Mouse (Mus musculus) lung, embryonic 15.5 days (tissue): ENCODE results near the gene Bank1. TPM values are rescaled to one million over a fixed set of nuclear protein-coding genes. Genes with fewer than 3 reads are reported as not detected.

ENCODE experiments used
- ATAC-seq: fragments of 200-750 bp; cut with Nextera tagmentation; 2 replicates; pipeline ENCODE4 v1.8.0; 2017; ENCODE audit warnings: moderate number of reproducible peaks, borderline replicate concordance; ENCODE audit not compliant: low FRiP score, low TSS enrichment; ENCODE audit errors: extremely low read depth
- H3K27ac ChIP-seq: fragments of 300-500 bp; sonication (generic); 2 replicates; pipeline ENCODE4 v1.5.1; 2015; ENCODE audit warnings: moderate library complexity, mild to moderate bottlenecking, inconsistent platforms
- H3K27me3 ChIP-seq: fragments of 300-500 bp; sonication (generic); 2 replicates; pipeline ENCODE4 v1.6.1; 2015; ENCODE audit warnings: inconsistent platforms
- H3K36me3 ChIP-seq: fragments of 300-500 bp; sonication (generic); 2 replicates; pipeline ENCODE4 v1.6.1; 2015; ENCODE audit warnings: inconsistent platforms
- H3K4me1 ChIP-seq: fragments of 300-500 bp; sonication (generic); 2 replicates; pipeline ENCODE4 v1.6.1; 2015; ENCODE audit warnings: inconsistent platforms
- H3K4me2 ChIP-seq: fragments of 300-500 bp; sonication (generic); 2 replicates; pipeline ENCODE4 v1.6.1; 2015; ENCODE audit warnings: inconsistent platforms, mild to moderate bottlenecking, moderate library complexity
- H3K4me3 ChIP-seq: fragments of 300-500 bp; sonication (generic); 2 replicates; pipeline ENCODE4 v1.5.1; 2015; ENCODE audit warnings: mild to moderate bottlenecking, inconsistent platforms
- H3K9ac ChIP-seq: fragments of 300-500 bp; sonication (generic); 2 replicates; pipeline ENCODE4 v1.6.1; 2015; ENCODE audit warnings: inconsistent platforms
- H3K9me3 ChIP-seq: fragments of 300-500 bp; sonication (generic); 2 replicates; pipeline ENCODE4 v1.6.1; 2016; ENCODE audit warnings: inconsistent platforms
- WGBS: fragments of 180-500 bp; shearing (Covaris S2); methylation state at CpG from one replicate; pipeline ENCODE4 v1.1.7; 2015; 5-methylcytosine and 5-hydroxymethylcytosine counted together
- polyA plus RNA-seq: library from polyadenylated mRNA; unstranded; fragments of >200 nt; fragmentation: Nextera tagmentation; extraction: Ambion mirVana; gene quantifications from 2 replicates; pipeline ENCODE4 v1.2.1, GENCODE M21; 2015

Gene Bank1
- polyA plus RNA-seq, 1 experiment from 2014 or later: 0.34 TPM

GRCm38 (mm10) chr3:136086431-136086830, 239.4 kb downstream of the Bank1 start:
- H3K27me3 ChIP-seq: no peaks in the 10 kb centered on the region
- no peaks in the 10 kb centered on the region for H3K9me3 ChIP-seq
- 56% methylated on average over 5 of the region's 5 CpGs for WGBS
- H3K27ac ChIP-seq: no peak overlapping the region
- H3K4me2 ChIP-seq: no peak overlapping the region
- ATAC-seq: no peak
- no peaks in the 10 kb centered on the region for H3K4me1 ChIP-seq
- no peaks in the 10 kb centered on the region for H3K36me3 ChIP-seq
- H3K9ac ChIP-seq: no peak overlapping the region
- H3K4me3 ChIP-seq: no peak overlapping the region

DNA sequence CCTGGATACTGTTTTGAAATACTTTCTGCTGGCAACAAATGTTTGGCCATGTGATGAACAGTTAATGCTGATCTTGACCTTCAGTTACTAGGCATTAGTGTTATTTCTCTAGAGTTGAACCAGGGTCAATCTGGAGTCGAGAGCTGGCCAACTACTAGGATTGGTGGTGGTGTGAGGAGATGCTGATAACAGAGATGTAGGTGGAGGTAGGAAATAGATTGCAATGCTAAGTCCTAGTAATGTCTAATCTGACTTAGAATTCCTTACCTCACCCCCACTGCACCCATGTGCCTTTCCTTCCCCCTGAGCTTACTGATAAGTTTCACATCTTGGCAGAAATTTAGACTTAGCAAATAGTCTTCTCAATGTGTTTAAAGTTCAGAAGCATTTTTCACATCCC, 240.8 kb downstream of the Bank1 start:
- WGBS: 55% methylated on average over 1 of the region's 1 CpGs
- no peaks in the 10 kb centered on the region for H3K9me3 ChIP-seq

GRCm38 (mm10) chr3:136084066-136084465, 241.8 kb downstream of the Bank1 start:
- Histone ChIP-seq H3K4me2 (no peak overlapping the region), H3K9me3 (no peaks in the 10 kb centered on the region), H3K9ac (no peak overlapping the region), H3K4me3 (no peak overlapping the region), H3K36me3 (no peaks in the 10 kb centered on the region), H3K27ac (no peak overlapping the region), H3K27me3 (no peaks in the 10 kb centered on the region), H3K4me1 (no peaks in the 10 kb centered on the region)
- ATAC-seq: no peak
- 46% methylated on average over 5 of the region's 5 CpGs for WGBS

More for the DNA sequence above, 240.8 kb downstream of the Bank1 start:
- Histone ChIP-seq H3K36me3 (no peaks in the 10 kb centered on the region), H3K4me3 (no peak overlapping the region), H3K9ac (no peak overlapping the region), H3K4me1 (no peaks in the 10 kb centered on the region), H3K27me3 (no peaks in the 10 kb centered on the region), H3K4me2 (no peak overlapping the region), H3K27ac (no peak overlapping the region)
- no peak for ATAC-seq

- H3K9me3 ChIP-seq: no peaks in the 10 kb centered on the region
- ATAC-seq: no peak
- no peak overlapping the region for H3K4me3 ChIP-seq
- 69% methylated on average over 1 of the region's 1 CpGs for WGBS
- no peaks in the 10 kb centered on the region for H3K27me3 ChIP-seq
- H3K36me3 ChIP-seq: no peaks in the 10 kb centered on the region
- H3K27ac ChIP-seq: no peak overlapping the region
- no peak overlapping the region for H3K4me2 ChIP-seq
- peaks cover 3% of the 10 kb centered on the region; the same call in 1 of the 2 replicates for H3K4me1 ChIP-seq
- H3K9ac ChIP-seq: no peak overlapping the region
Measured at GRCm38 (mm10) chr3:136081264-136081663, 244.6 kb downstream of the Bank1 start.

- Histone ChIP-seq H3K9me3 (no peaks in the 10 kb centered on the region), H3K27ac (no peak overlapping the region), H3K4me3 (no peak overlapping the region), H3K9ac (no peak overlapping the region), H3K4me2 (no peak overlapping the region), H3K4me1 (peaks cover 3% of the 10 kb centered on the region; the same call in 1 of the 2 replicates), H3K27me3 (no peaks in the 10 kb centered on the region), H3K36me3 (no peaks in the 10 kb centered on the region)
- no peak for ATAC-seq
- WGBS: 41% methylated on average over 2 of the region's 2 CpGs
Measured at GRCm38 (mm10) chr3:136078535-136078934, 247.3 kb downstream of the Bank1 start.

DNA sequence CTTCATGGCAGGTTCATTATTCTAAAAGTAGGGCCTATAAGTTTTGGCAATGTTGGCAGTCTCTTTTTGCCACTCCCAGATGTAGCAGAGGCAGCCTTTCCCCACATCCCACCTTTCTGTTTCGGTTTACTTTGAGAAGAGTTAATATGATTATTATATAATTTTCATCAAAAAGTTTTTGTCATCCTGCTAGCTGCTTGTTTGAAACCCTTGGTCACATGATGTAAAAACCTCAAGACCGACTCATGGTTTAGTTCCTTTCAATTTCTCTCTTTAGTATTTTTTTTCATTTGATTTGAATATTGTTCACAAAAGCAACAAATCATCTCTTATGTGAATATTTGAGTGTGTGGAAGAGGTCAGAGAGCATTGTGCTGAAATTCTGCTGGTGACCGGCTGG, 255.5 kb downstream of the Bank1 start:
- Histone ChIP-seq H3K27ac (no peak overlapping the region), H3K9me3 (no peaks in the 10 kb centered on the region), H3K27me3 (no peaks in the 10 kb centered on the region), H3K9ac (no peak overlapping the region), H3K4me3 (no peak overlapping the region), H3K4me2 (no peak overlapping the region), H3K4me1 (no peaks in the 10 kb centered on the region), H3K36me3 (no peaks in the 10 kb centered on the region)
- 77% methylated on average over 3 of the region's 3 CpGs for WGBS
- ATAC-seq: no peak

DNA sequence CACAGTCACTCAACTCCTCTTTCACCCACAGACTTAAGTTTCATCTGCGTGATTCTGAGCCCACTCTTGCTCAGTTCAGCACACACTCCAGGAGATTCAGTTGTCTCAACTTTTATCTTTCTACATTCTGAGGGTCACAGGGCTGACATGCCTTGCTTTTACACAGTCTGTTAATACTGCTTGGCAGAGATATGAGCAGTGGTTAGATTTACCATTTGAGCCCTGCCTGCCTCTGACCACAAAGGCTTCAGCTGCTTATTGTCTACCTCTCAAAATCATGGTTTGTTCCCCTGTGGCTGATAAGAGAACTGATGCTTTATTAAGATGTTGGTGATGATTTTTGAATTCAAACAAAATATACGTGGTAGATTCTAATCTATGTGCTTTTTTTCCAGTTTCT, 264.0 kb downstream of the Bank1 start:
- Histone ChIP-seq H3K4me1 (no peaks in the 10 kb centered on the region), H3K36me3 (no peaks in the 10 kb centered on the region), H3K9me3 (no peaks in the 10 kb centered on the region), H3K27ac (no peak overlapping the region), H3K27me3 (no peaks in the 10 kb centered on the region), H3K4me2 (no peak overlapping the region), H3K4me3 (no peak overlapping the region), H3K9ac (no peak overlapping the region)
- no peak for ATAC-seq
- WGBS: 69% methylated on average over 2 of the region's 2 CpGs

- no peak overlapping the region for H3K9ac ChIP-seq
- H3K4me1 ChIP-seq: no peaks in the 10 kb centered on the region
Measured at GRCm38 (mm10) chr3:136050635-136051034, 275.2 kb downstream of the Bank1 start.

GRCm38 (mm10) chr3:136050215-136050614, 275.7 kb downstream of the Bank1 start:
- Histone ChIP-seq H3K27me3 (no peaks in the 10 kb centered on the region), H3K27ac (no peak overlapping the region), H3K4me3 (no peak overlapping the region), H3K4me1 (no peaks in the 10 kb centered on the region), H3K9me3 (no peaks in the 10 kb centered on the region), H3K36me3 (no peaks in the 10 kb centered on the region), H3K9ac (no peak overlapping the region), H3K4me2 (no peak overlapping the region)
- no peak for ATAC-seq
- WGBS: 79% methylated on average over 6 of the region's 6 CpGs

More at GRCm38 (mm10) chr3:136050635-136051034, 275.2 kb downstream of the Bank1 start:
- no peak overlapping the region for H3K4me2 ChIP-seq
- ATAC-seq: no peak
- no peak overlapping the region for H3K4me3 ChIP-seq
- no peak overlapping the region for H3K27ac ChIP-seq
- 75% methylated on average over 3 of the region's 3 CpGs for WGBS
- no peaks in the 10 kb centered on the region for H3K9me3 ChIP-seq
- no peaks in the 10 kb centered on the region for H3K36me3 ChIP-seq
- no peaks in the 10 kb centered on the region for H3K27me3 ChIP-seq

DNA sequence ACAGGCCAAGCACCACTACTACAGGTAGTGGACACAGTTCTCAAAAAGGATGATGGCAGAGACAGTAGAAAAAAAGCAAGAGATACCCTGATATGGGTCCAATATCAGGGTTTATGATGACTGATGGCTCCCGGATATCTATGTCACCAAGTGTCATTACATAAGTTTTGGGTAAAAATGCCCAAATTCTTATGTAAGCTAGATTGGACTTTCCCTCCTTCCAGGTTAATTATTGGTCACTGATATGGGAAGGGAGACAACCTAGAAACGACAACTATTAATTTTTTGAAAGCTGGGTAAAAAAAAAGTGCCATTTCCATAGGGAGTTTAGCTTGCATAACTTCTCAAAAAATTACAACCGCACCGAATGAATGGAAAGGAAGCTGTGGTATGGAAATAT, 277.8 kb downstream of the Bank1 start:
- no peak for ATAC-seq
- 61% methylated on average over 4 of the region's 4 CpGs for WGBS
- no peaks in the 10 kb centered on the region for H3K36me3 ChIP-seq

GRCm38 (mm10) chr3:136045381-136045780, 280.5 kb downstream of the Bank1 start:
- Histone ChIP-seq H3K4me2 (no peak overlapping the region), H3K36me3 (no peaks in the 10 kb centered on the region), H3K4me1 (no peaks in the 10 kb centered on the region), H3K27me3 (no peaks in the 10 kb centered on the region), H3K27ac (no peak overlapping the region), H3K9me3 (no peaks in the 10 kb centered on the region), H3K4me3 (no peak overlapping the region), H3K9ac (no peak overlapping the region)
- 66% methylated on average over 2 of the region's 2 CpGs for WGBS
- no peak for ATAC-seq

More for the DNA sequence above, 277.8 kb downstream of the Bank1 start:
- H3K9ac ChIP-seq: no peak overlapping the region
- H3K4me3 ChIP-seq: no peak overlapping the region
- H3K27me3 ChIP-seq: no peaks in the 10 kb centered on the region
- H3K4me2 ChIP-seq: no peak overlapping the region
- no peak overlapping the region for H3K27ac ChIP-seq
- H3K9me3 ChIP-seq: no peaks in the 10 kb centered on the region
- H3K4me1 ChIP-seq: no peaks in the 10 kb centered on the region

DNA sequence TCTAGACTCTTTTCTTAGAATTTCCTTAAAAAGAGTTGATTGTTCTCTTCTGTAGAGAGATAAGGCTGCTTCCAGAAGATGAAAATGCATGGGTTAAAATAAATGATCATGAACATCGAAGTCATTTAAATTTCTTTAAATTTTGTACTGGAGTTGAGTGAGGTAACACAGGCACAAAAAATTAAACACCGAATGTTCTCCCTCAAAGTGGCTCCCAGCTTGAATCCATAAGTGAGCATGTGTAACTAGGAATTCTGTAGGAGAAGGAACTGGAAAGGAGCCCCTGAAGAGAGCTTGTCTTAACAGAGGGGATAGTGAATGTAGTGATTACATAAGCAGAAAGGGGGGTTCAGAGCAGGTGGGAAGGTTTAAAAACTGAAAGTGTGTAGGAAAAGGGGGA, 285.8 kb downstream of the Bank1 start:
- H3K9me3 ChIP-seq: no peaks in the 10 kb centered on the region
- no peak overlapping the region for H3K9ac ChIP-seq
- H3K27me3 ChIP-seq: no peaks in the 10 kb centered on the region
- H3K4me1 ChIP-seq: no peaks in the 10 kb centered on the region; the same call in 1 of the 2 replicates
- H3K27ac ChIP-seq: no peak overlapping the region
- no peaks in the 10 kb centered on the region for H3K36me3 ChIP-seq
- no peak overlapping the region for H3K4me2 ChIP-seq
- H3K4me3 ChIP-seq: no peak overlapping the region
- no peak for ATAC-seq
- WGBS: 81% methylated on average over 2 of the region's 2 CpGs

GRCm38 (mm10) chr3:136039446-136039845, 286.4 kb downstream of the Bank1 start:
- 73% methylated on average over 6 of the region's 6 CpGs for WGBS
- Histone ChIP-seq H3K9me3 (no peaks in the 10 kb centered on the region), H3K4me3 (no peak overlapping the region), H3K27me3 (no peaks in the 10 kb centered on the region), H3K4me2 (no peak overlapping the region), H3K27ac (0 out of 2 replicates have a peak overlapping the region, but pooled peaks have one; percentile 13), H3K4me1 (no peaks in the 10 kb centered on the region; the same call in 1 of the 2 replicates), H3K9ac (no peak overlapping the region), H3K36me3 (no peaks in the 10 kb centered on the region)
- ATAC-seq: no peak
